Mouse (Mus musculus) adrenal gland, adult 18-20 months (tissue): ENCODE results near the gene Ccdc88b. TPM values are rescaled to one million over a fixed set of nuclear protein-coding genes. Genes with fewer than 3 reads are reported as not detected.

Experiments used
- DNase-seq, 2 experiments: peaks; one replicate each; pipeline ENCODE4 v3.0.0; 2021 to 2022; ENCODE audit warnings: low spot score in 2 of 2
- microRNA-seq, 2 experiments: library from miRNA; unstranded; fragments of <30 nt; microRNA quantifications; one replicate each; pipeline ENCODE4 v1.2.0; 2021; ENCODE audit warnings: borderline number of aligned reads in 2 of 2
- total RNA-seq, 2 experiments: library from RNA; stranded (reverse); gene quantifications; 1 replicate in 1 of 2; 2 replicates in 1 of 2; pipeline ENCODE4 v1.2.3; 2021

Ccdc88b gene
- total RNA-seq, 2 experiments from 2014 or later, result 2.0 TPM

DNA sequence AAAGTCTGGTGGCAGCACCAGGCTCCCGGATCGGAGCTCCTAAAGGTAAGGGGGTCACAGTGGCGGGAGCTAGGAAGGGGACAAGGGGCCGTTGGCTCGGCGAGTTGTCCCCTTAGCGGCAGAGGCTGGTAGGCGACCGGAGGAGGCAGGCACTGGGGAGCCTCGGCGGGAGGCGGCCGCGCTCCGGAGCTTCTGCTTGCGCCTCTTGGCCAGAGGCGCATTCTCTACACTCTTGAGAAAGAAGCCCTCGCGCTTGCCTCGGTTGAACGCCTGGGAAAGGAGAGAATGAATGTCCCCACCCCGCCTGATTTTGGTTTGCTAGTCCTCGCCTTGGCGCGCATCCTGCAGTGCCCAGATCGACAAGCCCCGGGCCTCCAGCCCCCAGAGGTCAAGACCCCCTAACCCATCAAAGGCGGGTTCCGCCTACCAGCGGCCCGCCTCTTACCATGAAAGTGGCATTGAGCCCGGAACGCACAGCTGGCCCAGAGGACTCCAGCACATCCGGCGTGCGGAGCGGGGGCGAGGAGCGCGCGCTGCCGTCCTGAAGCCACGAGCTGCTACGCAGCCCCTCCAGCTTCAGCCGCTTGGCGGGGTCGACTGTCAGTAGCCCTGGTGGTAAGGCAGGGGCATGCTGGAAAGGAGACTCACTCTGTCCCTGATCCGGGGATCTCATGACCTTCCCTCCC lies 28.0 kb downstream of the Ccdc88b start:
- no peak for DNase-seq

DNA sequence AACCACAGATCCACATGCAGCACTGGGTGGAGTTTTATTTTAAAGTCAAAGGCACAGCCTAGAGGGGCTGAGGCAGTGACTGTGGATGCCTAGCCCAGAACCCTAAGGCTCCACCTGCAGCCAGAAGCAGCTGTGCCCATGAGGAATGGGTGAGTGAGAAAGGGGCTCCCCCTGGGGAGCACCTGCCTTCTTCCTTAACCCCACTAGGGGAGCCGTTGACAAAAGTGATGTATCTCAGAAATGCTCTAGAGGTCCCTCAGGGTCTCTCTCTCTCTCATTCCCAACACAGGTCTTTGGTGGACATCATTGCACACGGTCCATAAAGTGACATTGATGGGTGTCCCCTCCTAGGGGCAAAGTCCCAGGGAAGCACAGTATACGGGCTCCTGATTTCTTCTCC lies 28.9 kb downstream of the Ccdc88b start:
- DNase-seq, result no peak

- DNase-seq, result no peak
Measured at GRCm38 (mm10) chr19:6826601-6827000, 31.4 kb downstream of the Ccdc88b start.

GRCm38 (mm10) chr19:6825384-6825783 lies 32.6 kb downstream of the Ccdc88b start:
- no peak for DNase-seq

DNA sequence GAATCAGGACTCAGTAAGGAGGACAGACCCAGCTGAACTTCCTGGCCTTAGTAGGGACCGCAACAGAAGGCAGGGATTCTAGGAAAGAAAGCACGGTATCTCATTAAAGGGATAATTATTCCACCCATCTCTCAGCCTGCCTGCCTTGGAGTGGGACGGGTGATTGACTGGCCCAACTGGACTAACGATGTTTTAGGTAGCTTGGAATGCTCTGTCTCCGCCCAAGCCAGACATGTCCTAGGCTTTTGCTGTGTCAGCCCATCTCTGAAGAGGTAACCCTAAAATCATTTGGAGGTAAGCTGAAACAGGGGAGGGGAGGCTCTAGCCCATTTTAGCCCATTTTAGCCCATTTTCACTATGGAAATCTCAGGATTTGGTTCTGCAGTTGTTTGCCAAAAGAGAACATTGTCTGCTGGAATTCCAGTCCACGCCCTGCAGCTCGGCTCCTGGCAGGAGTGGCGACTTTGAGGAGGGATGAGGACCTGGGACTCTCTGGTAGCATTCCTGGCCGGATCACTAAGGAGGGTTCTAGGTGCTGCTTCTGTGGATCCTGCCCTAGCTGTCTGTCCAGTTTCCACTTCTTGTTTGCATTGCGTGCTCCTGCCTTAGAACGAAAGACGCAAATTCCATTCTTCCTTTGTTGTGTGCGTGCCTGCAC lies 37.3 kb downstream of the Ccdc88b start:
- no peak for DNase-seq

- no peak for DNase-seq
Measured at GRCm38 (mm10) chr19:6819143-6819827, 38.7 kb downstream of the Ccdc88b start.

DNA sequence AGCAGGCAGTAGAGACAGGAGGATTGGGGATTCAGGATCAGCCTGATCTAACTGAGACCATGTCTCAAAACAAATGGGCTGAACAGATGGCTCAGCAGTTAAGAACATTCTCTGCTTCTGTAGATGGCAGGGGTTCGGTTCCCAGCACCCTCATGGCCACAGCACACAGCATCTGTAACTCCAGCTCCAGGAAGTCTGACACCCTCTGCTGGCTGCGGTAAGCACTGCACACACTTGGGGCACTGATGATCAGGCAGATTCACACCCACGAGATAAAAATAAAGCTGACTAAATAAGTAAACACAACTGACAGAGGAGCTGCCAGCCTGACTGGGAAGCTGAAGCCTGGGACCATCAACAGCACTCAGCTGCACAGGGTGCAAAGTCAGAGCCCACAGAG lies 43.1 kb downstream of the Ccdc88b start:
- no peak for DNase-seq

GRCm38 (mm10) chr19:6814366-6814765 lies 43.6 kb downstream of the Ccdc88b start:
- no peak for DNase-seq

Small RNA genes within 50 kb of the gene (microRNA-seq; reads per million reads assigned to microRNA genes)
- 0 reads per million in 2 experiments for gene Mir5046

Other genes starting within 250 kb of the Ccdc88b start
- gene Rps6ka4, start 17.6 kb downstream of the Ccdc88b start, total RNA-seq, result 10 to 100 TPM; 23.2 to 25.3 TPM
- gene Trmt112, start 51.5 kb upstream of the Ccdc88b start, total RNA-seq, result 100 to 1,000 TPM in 1 of 2 experiments, 10 to 100 TPM in 1; 83.2 to 110 TPM
- 100 to 1,000 TPM; 303 to 375 TPM for gene Prdx5, start 51.9 kb upstream of the Ccdc88b start, total RNA-seq
- gene Esrra, start 63.6 kb upstream of the Ccdc88b start, total RNA-seq, result 10 to 100 TPM; 38.7 to 63.0 TPM
- gene Catsperz, start 67.2 kb upstream of the Ccdc88b start, total RNA-seq, result 1 to 10 TPM in 1 of 2 experiments, not detected in 1; 1.2 TPM
- gene Kcnk4, start 76.3 kb upstream of the Ccdc88b start, total RNA-seq, result under 1 TPM; 0.23 to 0.35 TPM
- gene Bad, start 83.7 kb upstream of the Ccdc88b start, total RNA-seq, result 10 to 100 TPM; 45.5 to 46.0 TPM
- 10 to 100 TPM; 56.4 to 56.8 TPM for gene Gpr137, start 84.3 kb upstream of the Ccdc88b start, total RNA-seq
- 100 to 1,000 TPM; 160 to 199 TPM for gene Ppp1r14b, start 116.8 kb upstream of the Ccdc88b start, total RNA-seq
- gene Plcb3, start 118.3 kb upstream of the Ccdc88b start, total RNA-seq, result 10 to 100 TPM; 34.1 to 43.9 TPM
- 100 to 1,000 TPM in 1 of 2 experiments, 10 to 100 TPM in 1; 86.9 to 104 TPM for gene Fkbp2, start 122.3 kb upstream of the Ccdc88b start, total RNA-seq
- 100 to 1,000 TPM in 1 of 2 experiments, 10 to 100 TPM in 1; 84.3 to 164 TPM for gene Vegfb, start 129.4 kb upstream of the Ccdc88b start, total RNA-seq
- 10 to 100 TPM; 43.4 to 50.0 TPM for gene Dnajc4, start 134.4 kb upstream of the Ccdc88b start, total RNA-seq
- 10 to 100 TPM; 21.5 to 24.7 TPM for gene Nudt22, start 137.9 kb upstream of the Ccdc88b start, total RNA-seq
- 10 to 100 TPM; 11.4 to 15.4 TPM for gene Trpt1, start 137.9 kb upstream of the Ccdc88b start, total RNA-seq
- gene Fermt3, start 161.3 kb upstream of the Ccdc88b start, total RNA-seq, result 1 to 10 TPM; 7.4 to 8.7 TPM
- gene Stip1, start 181.8 kb upstream of the Ccdc88b start, total RNA-seq, result 100 to 1,000 TPM; 284 to 378 TPM
- 10 to 100 TPM; 62.4 to 77.9 TPM for gene Macrod1, start 198.6 kb upstream of the Ccdc88b start, total RNA-seq
- 1 to 10 TPM; 2.1 to 9.3 TPM for gene Flrt1, start 247.5 kb upstream of the Ccdc88b start, total RNA-seq